Mouse (Mus musculus) thymus, adult 2 months (tissue): ENCODE results near the gene Top2b.

Experiments
- CTCF ChIP-seq: fragments of 200-500 bp; IDR thresholded peaks from 2 replicates; pipeline ENCODE4 v1.5.1; 2012; ENCODE audit warnings: mild to moderate bottlenecking, control low read depth, low read length, moderate library complexity, borderline replicate concordance; ENCODE audit not compliant: control insufficient read depth, poor library complexity, insufficient read depth; ENCODE audit errors: extremely low read depth
- POLR2A ChIP-seq: fragments of 200-500 bp; IDR thresholded peaks from 2 replicates; pipeline ENCODE4 v1.6.1; 2012; ENCODE audit warnings: mild to moderate bottlenecking, low read length, control low read depth, moderate library complexity; ENCODE audit not compliant: control insufficient read depth, poor library complexity, insufficient read depth; ENCODE audit errors: extremely low read depth

- TF ChIP-seq POLR2A (no peak), CTCF (no peak)
Observed at GRCm38 (mm10) chr14:16480621-16481020, 115.6 kb downstream of the Top2b start.
